Mouse (Mus musculus): ENCODE data around the gene Cd4. TPM values are rescaled to one million over a fixed set of nuclear protein-coding genes. Genes with fewer than 3 reads are reported as not detected.
A peak's percentile ranks its signal among the peaks of the same experiment; 100 is the strongest.

Cd4 gene
- 6.3 and 6.9 TPM in 2 replicates for total RNA-seq (2015; ENCODE audit: low replicate concordance)
- total RNA-seq (2017; ENCODE audit: low replicate concordance), result 0.70 and 0.94 TPM in 2 replicates

GRCm38 (mm10) chr6:124887986-124888385, at the start of gene Cd4:
Cd4 (minus strand) TSS chr6:124888221.
- ATAC-seq (replicated peaks; ENCODE audit: low FRiP score, poor library complexity, severe bottlenecking), result no peak

DNA sequence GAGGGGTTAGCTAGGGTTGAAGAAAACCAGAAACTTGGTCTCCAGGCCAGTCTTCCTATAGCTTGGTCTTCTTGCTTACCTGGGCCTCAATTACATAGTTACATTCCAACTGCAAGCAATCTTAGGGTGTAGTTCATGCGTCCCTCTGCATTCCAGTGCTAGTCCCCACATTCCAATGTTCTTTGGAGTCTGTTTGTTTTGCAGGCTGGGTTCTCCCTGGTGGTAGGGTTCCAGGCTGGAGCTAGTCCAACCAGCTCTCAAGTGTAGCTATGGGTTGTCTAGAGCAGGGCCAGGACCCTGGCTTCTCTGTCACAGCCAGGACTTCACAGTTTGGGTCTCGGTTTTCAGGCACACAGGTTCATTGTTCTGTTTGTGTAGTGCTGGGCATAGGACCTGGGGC, 49.5 kb upstream of the Cd4 start:
- ATAC-seq (replicated peaks; ENCODE audit: low FRiP score, poor library complexity, severe bottlenecking), result no peak

DNA sequence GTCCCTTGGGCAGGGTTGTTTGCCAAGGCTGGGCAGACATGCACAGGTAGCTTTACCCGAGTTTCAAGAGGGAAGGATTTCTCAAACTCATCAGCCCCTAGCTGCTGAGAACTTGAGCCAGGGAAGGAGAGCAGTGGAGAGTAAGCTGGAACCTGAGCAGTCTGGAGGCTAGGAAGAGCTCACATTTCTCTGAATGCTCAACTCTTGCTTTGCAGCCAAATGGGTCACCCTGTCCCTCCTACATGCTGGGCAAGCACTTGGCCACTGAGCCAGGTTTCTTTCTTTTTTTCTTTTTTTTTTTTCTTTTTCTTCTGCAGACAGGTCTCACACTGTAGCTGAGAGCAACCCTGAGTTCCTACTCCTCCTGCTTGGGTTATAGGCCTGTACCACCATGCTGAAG, 48.7 kb upstream of the Cd4 start:
- ATAC-seq (replicated peaks; ENCODE audit: low FRiP score, poor library complexity, severe bottlenecking), result no peak

DNA sequence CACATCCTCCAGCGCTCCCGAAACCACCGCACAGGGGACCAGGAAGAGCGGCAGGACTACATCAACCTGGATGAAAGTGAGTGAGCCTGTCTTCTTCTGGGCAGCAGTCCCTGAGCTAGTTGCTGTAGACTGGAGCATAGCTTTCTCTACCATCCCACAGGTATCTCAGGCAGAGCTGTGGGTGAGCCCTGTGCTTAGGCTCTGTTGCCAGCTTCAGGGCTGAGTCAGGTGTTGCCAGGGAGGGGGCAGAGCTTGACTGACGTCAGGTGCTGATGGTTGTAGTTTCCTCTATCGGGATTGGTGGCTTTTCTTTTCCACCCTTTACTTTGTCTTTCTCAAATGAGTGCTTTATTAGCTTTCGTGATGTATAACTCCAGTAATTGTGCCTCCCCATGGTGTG, 46.6 kb upstream of the Cd4 start:
- no peak for ATAC-seq (replicated peaks; ENCODE audit: low FRiP score, poor library complexity, severe bottlenecking)

- no peak for ATAC-seq (replicated peaks; ENCODE audit: low FRiP score, poor library complexity, severe bottlenecking)
Measured at GRCm38 (mm10) chr6:124933127-124933526, 45.1 kb upstream of the Cd4 start.

GRCm38 (mm10) chr6:124932314-124932695, 44.3 kb upstream of the Cd4 start:
- ATAC-seq (replicated peaks; ENCODE audit: low FRiP score, poor library complexity, severe bottlenecking), result no peak

GRCm38 (mm10) chr6:124931525-124932313, 43.7 kb upstream of the Cd4 start:
- peak; percentile 16 for ATAC-seq (replicated peaks; ENCODE audit: low FRiP score, poor library complexity, severe bottlenecking)

- peak; percentile 89 for ATAC-seq (replicated peaks; ENCODE audit: low FRiP score, poor library complexity, severe bottlenecking)
Measured at GRCm38 (mm10) chr6:124930754-124931524, 42.9 kb upstream of the Cd4 start, which contains the start of gene Mlf2. Mlf2 (plus strand) TSS chr6:124931386.

DNA sequence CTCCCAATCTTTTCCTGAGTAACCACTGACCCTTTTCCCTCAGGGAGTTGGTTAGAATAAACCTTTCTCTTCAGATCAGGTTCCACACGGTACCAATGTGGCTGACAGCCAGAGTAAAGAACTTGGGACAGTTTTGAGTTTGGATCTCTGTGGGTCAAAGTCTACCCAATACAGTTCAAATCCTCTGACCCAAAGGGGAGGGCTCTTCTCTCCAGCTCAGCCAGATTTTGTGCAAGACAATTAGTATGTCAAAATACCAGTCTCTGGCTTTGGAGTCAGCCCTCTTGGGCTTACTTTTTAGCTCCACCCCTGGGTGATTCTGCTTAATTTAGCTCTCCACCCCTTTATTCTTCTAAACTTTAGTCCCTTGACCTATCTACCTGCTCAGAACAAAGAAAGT, 42.2 kb upstream of the Cd4 start:
- ATAC-seq (replicated peaks; ENCODE audit: low FRiP score, poor library complexity, severe bottlenecking), result peak; percentile 28; the same call in 1 of the 2 replicates

GRCm38 (mm10) chr6:124925941-124926340, 37.9 kb upstream of the Cd4 start:
- no peak for ATAC-seq (replicated peaks; ENCODE audit: low FRiP score, poor library complexity, severe bottlenecking)

- ATAC-seq (replicated peaks; ENCODE audit: low FRiP score, poor library complexity, severe bottlenecking), result no peak
Measured at GRCm38 (mm10) chr6:124925173-124925793, 37.3 kb upstream of the Cd4 start.

DNA sequence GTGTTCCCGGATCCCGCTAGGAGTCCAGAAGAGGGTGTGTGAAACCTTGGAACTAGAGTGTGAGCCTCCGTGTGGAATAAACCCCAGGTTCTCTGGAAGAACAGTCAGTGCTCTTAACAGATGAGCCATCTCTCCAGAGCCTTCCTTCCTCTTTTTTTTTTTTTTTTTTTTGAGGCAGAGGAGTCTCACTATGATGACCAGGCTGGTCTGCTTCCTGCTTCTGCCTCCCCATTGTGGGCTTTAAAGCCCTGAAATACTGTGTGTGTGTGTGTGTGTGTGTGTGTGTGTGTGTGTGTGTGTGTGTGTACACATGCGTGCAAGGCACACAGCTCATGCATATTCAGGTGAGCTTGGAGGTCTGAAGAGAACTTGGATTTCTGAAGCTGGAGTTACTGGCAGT, 33.5 kb upstream of the Cd4 start:
- no peak for ATAC-seq (replicated peaks; ENCODE audit: low FRiP score, poor library complexity, severe bottlenecking)

GRCm38 (mm10) chr6:124920318-124921085, 32.5 kb upstream of the Cd4 start:
- ATAC-seq (replicated peaks; ENCODE audit: low FRiP score, poor library complexity, severe bottlenecking), result no peak

GRCm38 (mm10) chr6:124919695-124920317, 31.8 kb upstream of the Cd4 start, which contains the start of gene Ptms:
Ptms (minus strand) TSS chr6:124920103.
- ATAC-seq (replicated peaks; ENCODE audit: low FRiP score, poor library complexity, severe bottlenecking), result no peak

- ATAC-seq (replicated peaks; ENCODE audit: low FRiP score, poor library complexity, severe bottlenecking), result no peak
Measured at GRCm38 (mm10) chr6:124918890-124919627, 31.0 kb upstream of the Cd4 start.

- ATAC-seq (replicated peaks; ENCODE audit: low FRiP score, poor library complexity, severe bottlenecking), result no peak
Measured at GRCm38 (mm10) chr6:124918331-124918690, 30.3 kb upstream of the Cd4 start.

DNA sequence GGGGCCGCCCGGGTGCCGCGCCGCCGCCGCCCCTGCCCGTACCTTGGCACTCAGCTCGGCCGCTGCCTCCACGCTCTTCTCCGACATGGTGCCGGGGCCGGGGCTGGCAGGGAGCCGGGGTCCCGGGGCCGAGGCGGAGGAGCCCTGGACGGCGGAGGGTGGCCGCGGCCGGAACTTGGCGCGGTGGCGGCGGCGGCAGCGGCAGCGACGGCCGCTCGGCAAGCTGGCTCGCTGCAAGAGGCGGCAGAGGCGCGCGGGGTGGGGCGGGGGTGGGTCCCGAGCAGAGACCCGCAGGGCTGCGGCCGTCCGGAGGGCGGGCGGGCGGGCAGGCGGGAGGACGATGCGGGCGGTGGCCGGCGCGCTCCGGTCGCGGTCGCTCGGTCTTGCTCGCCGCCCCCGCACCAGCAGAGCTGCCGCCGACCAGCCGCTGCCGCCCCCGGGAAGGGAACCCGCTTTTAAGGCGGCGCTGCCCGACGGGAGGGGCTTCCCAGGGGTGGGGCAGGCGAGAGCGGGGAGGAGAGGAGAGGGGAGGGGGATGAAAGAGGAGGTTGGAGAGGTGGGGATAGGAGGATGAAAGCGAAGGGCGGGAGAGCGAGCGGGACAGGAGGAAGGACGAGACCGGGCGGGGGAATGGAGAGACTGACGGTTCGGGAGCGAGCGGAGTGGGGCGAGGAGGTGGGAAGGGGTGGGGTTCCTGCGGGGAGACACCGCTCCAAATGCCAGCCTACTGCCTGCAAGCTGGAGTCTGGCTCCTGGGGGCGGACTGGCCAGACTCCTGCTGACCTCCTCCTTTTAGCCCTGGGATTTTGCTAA, 29.7 kb upstream of the Cd4 start:
- no peak for ATAC-seq (replicated peaks; ENCODE audit: low FRiP score, poor library complexity, severe bottlenecking)
